Mouse (Mus musculus) embryonic facial prominence, embryonic 10.5 days (tissue): Measurements from ENCODE around the gene Nsmf. TPM values are rescaled to one million over a fixed set of nuclear protein-coding genes. Genes with fewer than 3 reads are reported as not detected.

ENCODE experiments used
- DNase-seq: peaks from one replicate; pipeline ENCODE4 v3.0.0-alpha.2; 2017; ENCODE audit warnings: low spot score
- H3K27ac ChIP-seq: fragments of 300-500 bp; sonication (generic); replicated peaks from 2 replicates; pipeline ENCODE4 v1.5.1; 2016; ENCODE audit warnings: mild to moderate bottlenecking
- H3K27me3 ChIP-seq: fragments of 300-500 bp; sonication (generic); replicated peaks from 2 replicates; pipeline ENCODE4 v1.6.1; 2016; ENCODE audit warnings: low read depth, mild to moderate bottlenecking; ENCODE audit not compliant: poor library complexity, severe bottlenecking
- H3K36me3 ChIP-seq: fragments of 300-500 bp; sonication (generic); replicated peaks from 2 replicates; pipeline ENCODE4 v1.6.1; 2016; ENCODE audit warnings: mild to moderate bottlenecking, moderate library complexity
- H3K4me1 ChIP-seq: fragments of 300-500 bp; sonication (generic); 2 replicates; pipeline ENCODE4 v1.6.1; 2016
- H3K4me3 ChIP-seq: fragments of 300-500 bp; sonication (generic); 2 replicates; pipeline ENCODE4 v1.5.1; 2016; ENCODE audit warnings: mild to moderate bottlenecking, moderate library complexity
- H3K9me3 ChIP-seq: fragments of 300-500 bp; sonication (generic); 2 replicates; pipeline ENCODE4 v1.6.1; 2016; ENCODE audit warnings: mild to moderate bottlenecking
- WGBS: fragments of 180-500 bp; shearing (Covaris S2); methylation state at CpG from one replicate; pipeline ENCODE4 v1.1.7; 2016; 5-methylcytosine and 5-hydroxymethylcytosine counted together
- microRNA-seq: library from miRNA; unstranded; fragments of <30 nt; microRNA quantifications from one replicate; pipeline ENCODE4, GENCODE M21; 2017
- polyA plus RNA-seq: library from polyadenylated mRNA; unstranded; fragments of >200 nt; fragmentation: Nextera tagmentation; extraction: Ambion mirVana; gene quantifications from 2 replicates; pipeline ENCODE4 v1.2.1, GENCODE M21; 2016

Nsmf gene
- polyA plus RNA-seq, 1 experiment from 2014 or later = 68.6 TPM

- Histone ChIP-seq H3K27ac (no peak within 1 kb of the TSS), H3K4me3 (peak within 1 kb of the TSS; percentile 42), H3K27me3 (peaks cover 47% of the 10 kb centered on the region), H3K4me1 (peaks cover 15% of the 10 kb centered on the region), H3K9me3 (no peaks in the 10 kb centered on the region), H3K36me3 (no peaks in the 10 kb centered on the region)
- peak; percentile 48 for DNase-seq
- 46% methylated on average over 28 of the region's 28 CpGs for WGBS
These were observed 41.1 kb downstream of the Nsmf start, which contains the start of gene Noxa1 for GRCm38 (mm10) chr2:25095109-25095850. Gene Noxa1, minus strand, starts transcription at chr2:25095149.

DNA sequence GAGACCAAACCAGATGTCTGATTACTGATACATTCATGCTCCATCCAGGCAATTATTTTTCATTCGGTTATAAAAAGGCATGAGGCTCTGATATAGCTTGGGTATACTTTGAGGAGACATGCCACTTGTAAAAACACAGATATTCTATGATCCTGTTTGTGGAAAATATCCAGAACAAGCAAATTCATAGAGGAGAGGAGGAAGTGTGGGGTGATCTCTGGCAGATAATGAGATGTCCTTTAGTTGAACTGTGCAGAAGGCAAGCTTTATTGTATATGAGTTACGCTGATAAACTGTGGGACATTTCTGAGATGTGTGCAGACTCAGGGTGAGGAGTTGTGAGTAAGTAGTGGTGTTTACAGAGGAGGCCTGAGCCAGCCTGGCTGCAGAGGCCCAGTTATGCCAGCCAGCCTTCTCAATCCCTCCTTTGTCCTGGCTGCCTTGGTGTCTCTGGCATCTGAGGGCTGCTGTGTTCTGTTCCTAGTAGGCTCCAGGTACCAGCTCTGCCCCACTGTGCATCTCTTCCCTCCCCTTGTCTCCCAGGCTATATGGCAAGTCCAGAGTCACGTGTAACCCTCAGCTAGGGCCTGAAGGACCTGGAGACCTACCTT is 44.0 kb downstream of the Nsmf start:
- Histone ChIP-seq H3K9me3 (no peaks in the 10 kb centered on the region), H3K27ac (no peak overlapping the region), H3K4me1 (peaks cover 15% of the 10 kb centered on the region), H3K4me3 (no peak overlapping the region), H3K27me3 (peaks cover 30% of the 10 kb centered on the region), H3K36me3 (no peaks in the 10 kb centered on the region)
- WGBS = 82% methylated on average over 3 of the region's 3 CpGs
- DNase-seq = no peak

GRCm38 (mm10) chr2:25098956-25099355 is 44.8 kb downstream of the Nsmf start:
- no peaks in the 10 kb centered on the region for H3K36me3 ChIP-seq
- 60% methylated on average over 5 of the region's 5 CpGs for WGBS
- peaks cover 21% of the 10 kb centered on the region for H3K27me3 ChIP-seq
- peak; percentile 37 for DNase-seq
- no peaks in the 10 kb centered on the region for H3K9me3 ChIP-seq
- peaks cover 15% of the 10 kb centered on the region for H3K4me1 ChIP-seq
- H3K27ac ChIP-seq = no peak overlapping the region
- H3K4me3 ChIP-seq = no peak overlapping the region

- DNase-seq = no peak
- no peaks in the 10 kb centered on the region for H3K36me3 ChIP-seq
- no peak overlapping the region for H3K27ac ChIP-seq
- H3K4me1 ChIP-seq = peaks cover 12% of the 10 kb centered on the region
- 73% methylated on average over 3 of the region's 3 CpGs for WGBS
- no peaks in the 10 kb centered on the region for H3K9me3 ChIP-seq
- peaks cover 14% of the 10 kb centered on the region for H3K27me3 ChIP-seq
- no peak overlapping the region for H3K4me3 ChIP-seq
These were observed 45.5 kb downstream of the Nsmf start for GRCm38 (mm10) chr2:25099703-25100102.

DNA sequence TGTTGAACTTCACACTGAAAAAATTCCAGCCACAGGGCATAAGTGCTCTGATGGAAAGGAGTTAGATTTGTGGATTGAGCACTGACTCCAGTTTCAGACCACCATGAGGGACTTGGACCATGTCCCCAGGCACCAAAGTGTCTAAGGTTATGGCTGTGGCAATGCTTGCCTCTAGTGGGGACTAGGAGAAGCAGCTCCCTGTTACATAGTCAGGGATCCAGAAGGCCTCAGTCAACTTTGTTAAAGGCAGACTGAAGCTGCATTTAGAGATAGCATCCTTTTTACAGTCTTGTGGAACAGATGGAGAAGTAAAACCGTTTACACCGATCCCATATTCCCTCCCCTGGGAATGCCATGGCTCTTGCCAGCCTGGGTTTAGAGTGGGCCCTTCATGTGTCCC is 50.0 kb downstream of the Nsmf start:
- 90% methylated on average over 2 of the region's 2 CpGs for WGBS

GRCm38 (mm10) chr2:25106045-25106444 is 51.9 kb downstream of the Nsmf start:
- no peaks in the 10 kb centered on the region for H3K36me3 ChIP-seq

More for the DNA sequence above, 50.0 kb downstream of the Nsmf start:
- Histone ChIP-seq H3K27ac (no peak overlapping the region), H3K27me3 (no peaks in the 10 kb centered on the region), H3K9me3 (no peaks in the 10 kb centered on the region), H3K4me1 (peaks cover 4% of the 10 kb centered on the region; the same call in 1 of the 2 replicates), H3K4me3 (no peak overlapping the region), H3K36me3 (no peaks in the 10 kb centered on the region)
- DNase-seq = no peak

GRCm38 (mm10) chr2:25109487-25109886 is 55.3 kb downstream of the Nsmf start:
- Histone ChIP-seq H3K27me3 (no peaks in the 10 kb centered on the region), H3K27ac (no peak overlapping the region), H3K4me1 (peaks cover 13% of the 10 kb centered on the region), H3K4me3 (no peak overlapping the region), H3K9me3 (no peaks in the 10 kb centered on the region), H3K36me3 (no peaks in the 10 kb centered on the region)
- DNase-seq = no peak

More at GRCm38 (mm10) chr2:25106045-25106444, 51.9 kb downstream of the Nsmf start:
- H3K9me3 ChIP-seq = no peaks in the 10 kb centered on the region
- peaks cover 6% of the 10 kb centered on the region for H3K4me1 ChIP-seq
- no peak for DNase-seq
- H3K4me3 ChIP-seq = no peak overlapping the region
- no peak overlapping the region for H3K27ac ChIP-seq
- no peaks in the 10 kb centered on the region for H3K27me3 ChIP-seq
- 77% methylated on average over 3 of the region's 3 CpGs for WGBS

GRCm38 (mm10) chr2:25110505-25111183 is 56.5 kb downstream of the Nsmf start:
- Histone ChIP-seq H3K27ac (peak overlapping the region; percentile 44), H3K4me3 (no peak overlapping the region), H3K4me1 (peaks cover 16% of the 10 kb centered on the region), H3K36me3 (no peaks in the 10 kb centered on the region), H3K27me3 (no peaks in the 10 kb centered on the region), H3K9me3 (no peaks in the 10 kb centered on the region)
- no peak for DNase-seq

DNA sequence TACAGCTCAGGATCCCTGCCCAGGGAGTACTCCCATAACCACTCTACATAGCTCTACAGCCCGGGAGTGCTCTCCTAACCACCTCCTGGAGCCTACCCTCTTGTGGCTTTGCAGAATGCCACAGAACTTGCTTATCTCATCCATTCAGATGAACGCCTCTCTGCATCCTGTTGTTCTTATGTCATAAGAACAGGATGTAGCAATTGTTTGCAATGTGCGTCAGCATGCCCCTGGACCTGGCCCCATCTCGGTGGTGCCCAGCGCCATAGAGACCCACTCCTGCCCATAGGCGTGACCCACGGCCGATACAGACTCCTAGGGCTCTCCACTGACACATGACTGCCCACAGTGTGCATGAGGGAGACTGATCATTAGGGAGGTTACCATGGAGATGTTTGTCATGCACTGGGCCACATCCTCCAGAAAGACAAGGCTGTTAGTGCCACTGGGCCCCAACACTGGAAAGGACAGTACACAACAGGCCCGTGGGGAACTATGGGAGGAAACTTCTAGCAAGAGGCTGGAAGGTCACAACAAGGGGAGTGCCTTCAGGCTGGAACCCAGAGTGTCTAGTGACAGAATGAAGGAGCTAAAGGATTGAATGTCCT is 57.1 kb downstream of the Nsmf start:
- peak overlapping the region; percentile 44; the same call in 1 of the 2 replicates for H3K27ac ChIP-seq
- H3K9me3 ChIP-seq = no peaks in the 10 kb centered on the region
- H3K27me3 ChIP-seq = no peaks in the 10 kb centered on the region
- WGBS = 70% methylated on average over 9 of the region's 9 CpGs
- peaks cover 19% of the 10 kb centered on the region for H3K4me1 ChIP-seq
- DNase-seq = no peak
- H3K36me3 ChIP-seq = no peaks in the 10 kb centered on the region
- H3K4me3 ChIP-seq = no peak overlapping the region

Small RNAs within 50 kb of the gene (microRNA-seq; reads per million reads assigned to microRNA genes)
- not detected for gene Gm24328
- not detected for gene Mir7664

Other genes with a start within 250 kb of the Nsmf start
- gene Ehmt1, start 134.7 kb upstream of the Nsmf start, polyA plus RNA-seq = 157 and 163 TPM in 2 replicates
- gene Arrdc1, start 119.1 kb upstream of the Nsmf start, polyA plus RNA-seq = 18.7 and 21.9 TPM in 2 replicates
- 25.3 and 25.6 TPM in 2 replicates for gene Zmynd19, start 104.6 kb upstream of the Nsmf start, polyA plus RNA-seq
- gene Dph7, start 92.0 kb upstream of the Nsmf start, polyA plus RNA-seq = 34.9 and 35.0 TPM in 2 replicates
- 124 and 127 TPM in 2 replicates for gene Mrpl41, start 79.3 kb upstream of the Nsmf start, polyA plus RNA-seq
- gene Pnpla7, start 78.3 kb upstream of the Nsmf start, polyA plus RNA-seq = 5.6 and 6.1 TPM in 2 replicates
- not detected in 2 replicates for gene Entpd8, start 25.9 kb downstream of the Nsmf start, polyA plus RNA-seq
- 0.21 and 0.24 TPM in 2 replicates for gene Noxa1, start 40.8 kb downstream of the Nsmf start, polyA plus RNA-seq
- gene Nrarp, start 126.4 kb downstream of the Nsmf start, polyA plus RNA-seq = 19.8 and 26.6 TPM in 2 replicates
- 2.2 and 2.4 TPM in 2 replicates for gene Tor4a, start 142.5 kb downstream of the Nsmf start, polyA plus RNA-seq
- 124 and 125 TPM in 2 replicates for gene Nelfb, start 157.1 kb downstream of the Nsmf start, polyA plus RNA-seq
- not detected in 2 replicates for gene Stpg3, start 160.3 kb downstream of the Nsmf start, polyA plus RNA-seq
- gene Fam166a, start 164.4 kb downstream of the Nsmf start, polyA plus RNA-seq = 0.74 and 1.4 TPM in 2 replicates
- gene Tubb4b, start 170.3 kb downstream of the Nsmf start, polyA plus RNA-seq = 562 and 601 TPM in 2 replicates
- gene Slc34a3, start 180.0 kb downstream of the Nsmf start, polyA plus RNA-seq = not detected in 2 replicates
- gene Rnf224, start 182.4 kb downstream of the Nsmf start, polyA plus RNA-seq = not detected in 2 replicates
- gene Rnf208, start 187.9 kb downstream of the Nsmf start, polyA plus RNA-seq = 15.1 and 16.4 TPM in 2 replicates
- 0.59 TPM in 1 of 2 replicates, not detected in the other for gene Cysrt1, start 188.1 kb downstream of the Nsmf start, polyA plus RNA-seq
- 6.3 and 7.9 TPM in 2 replicates for gene AL732309.1, start 192.5 kb downstream of the Nsmf start, polyA plus RNA-seq
- 15.2 and 18.3 TPM in 2 replicates for gene Tmem203, start 201.1 kb downstream of the Nsmf start, polyA plus RNA-seq
- 8.0 and 9.0 TPM in 2 replicates for gene Tprn, start 208.3 kb downstream of the Nsmf start, polyA plus RNA-seq
- 228 and 238 TPM in 2 replicates for gene Ssna1, start 218.1 kb downstream of the Nsmf start, polyA plus RNA-seq
- 147 and 151 TPM in 2 replicates for gene Anapc2, start 218.1 kb downstream of the Nsmf start, polyA plus RNA-seq
- gene Tmem210, start 233.8 kb downstream of the Nsmf start, polyA plus RNA-seq = not detected in 2 replicates
- gene Lrrc26, start 235.6 kb downstream of the Nsmf start, polyA plus RNA-seq = not detected in 2 replicates